Mouse (Mus musculus) midbrain, embryonic 16.5 days (tissue): ENCODE measurements around the gene Dedd2. TPM values are rescaled to one million over a fixed set of nuclear protein-coding genes. Genes with fewer than 3 reads are reported as not detected.

Experiments
- ATAC-seq: fragments of 200-750 bp; cut with Nextera tagmentation; 2 replicates; pipeline ENCODE4 v1.8.0; 2017; ENCODE audit warnings: moderate TSS enrichment
- H3K27ac ChIP-seq: fragments of 300-500 bp; sonication (generic); 2 replicates; pipeline ENCODE4 v1.5.1; 2014; ENCODE audit warnings: mild to moderate bottlenecking, low read length, mixed read lengths
- H3K27me3 ChIP-seq: fragments of 300-500 bp; sonication (generic); 2 replicates; pipeline ENCODE4 v1.6.1; 2014; ENCODE audit warnings: low read depth, low read length, mixed read lengths; ENCODE audit not compliant: control insufficient read depth, insufficient read depth
- H3K36me3 ChIP-seq: fragments of 300-500 bp; sonication (generic); 2 replicates; pipeline ENCODE4 v1.6.1; 2014; ENCODE audit warnings: mild to moderate bottlenecking, low read length, moderate library complexity, mixed read lengths; ENCODE audit not compliant: control insufficient read depth, insufficient read depth
- H3K4me1 ChIP-seq: fragments of 300-500 bp; sonication (generic); 2 replicates; pipeline ENCODE4 v1.6.1; 2014; ENCODE audit warnings: mild to moderate bottlenecking, low read length, mixed read lengths; ENCODE audit not compliant: control insufficient read depth, insufficient read depth
- H3K4me2 ChIP-seq: fragments of 300-500 bp; sonication (generic); 2 replicates; pipeline ENCODE4 v1.6.1; 2014; ENCODE audit warnings: mild to moderate bottlenecking, low read length, mixed read lengths
- H3K4me3 ChIP-seq: fragments of 300-500 bp; sonication (generic); 2 replicates; pipeline ENCODE4 v1.5.1; 2014; ENCODE audit warnings: low read depth, mild to moderate bottlenecking, low read length, moderate library complexity, mixed read lengths
- H3K9ac ChIP-seq: fragments of 300-500 bp; sonication (generic); 2 replicates; pipeline ENCODE4 v1.6.1; 2014; ENCODE audit warnings: low read depth, low read length, mixed read lengths
- H3K9me3 ChIP-seq: fragments of 300-500 bp; sonication (generic); replicated peaks from 2 replicates; pipeline ENCODE4 v1.6.1; 2014; ENCODE audit warnings: mild to moderate bottlenecking, low read length, mixed read lengths; ENCODE audit not compliant: control insufficient read depth, poor library complexity, severe bottlenecking
- WGBS: fragments of 180-500 bp; shearing (Covaris S2); extraction: QIAGEN DNeasy Blood & Tissue Kit; methylation state at CpG from one replicate; pipeline ENCODE4 v1.1.7; 2014; 5-methylcytosine and 5-hydroxymethylcytosine counted together
- polyA plus RNA-seq: library from polyadenylated mRNA; unstranded; fragments of >200 nt; fragmentation: Nextera tagmentation; extraction: Ambion mirVana; gene quantifications from 2 replicates; pipeline ENCODE4 v1.2.1, GENCODE M21; 2015

The Dedd2 gene
- polyA plus RNA-seq, 1 experiment from 2014 or later, result 14.6 TPM

DNA sequence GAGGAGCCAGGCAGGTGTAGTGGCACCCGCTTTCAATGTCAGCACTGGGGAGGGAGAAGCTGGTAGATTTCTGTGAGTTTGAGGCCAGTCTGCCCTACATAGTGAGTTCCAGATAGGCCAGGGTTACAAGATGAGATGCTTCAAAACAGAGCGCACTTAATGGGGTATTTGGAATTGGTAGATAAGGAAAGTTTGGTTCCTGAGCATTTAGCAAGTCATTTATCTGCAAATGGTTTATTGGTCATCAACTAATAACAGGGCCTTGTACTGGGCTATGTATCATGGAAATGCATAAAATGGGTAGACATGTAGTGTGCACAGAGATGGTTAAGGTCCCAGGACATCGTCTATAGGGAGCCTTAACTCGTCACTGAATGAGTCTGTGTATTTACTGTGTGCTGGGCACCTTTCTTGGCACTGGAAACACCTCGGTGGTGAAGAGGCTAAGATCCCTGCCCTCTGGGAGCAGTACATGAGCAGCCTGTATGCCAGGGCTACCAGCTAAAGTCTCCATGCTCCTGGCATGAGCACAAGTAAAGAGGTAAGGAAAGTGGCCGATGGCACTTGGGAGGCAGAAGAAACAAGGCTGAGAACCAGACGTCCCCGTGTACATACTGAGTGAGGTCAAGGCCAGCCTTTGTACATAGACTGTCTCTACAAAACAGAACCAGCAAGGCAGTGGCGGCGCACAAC lies 2.0 kb upstream of the Dedd2 start:
- 86% methylated on average over 10 of the region's 10 CpGs for WGBS
- Histone ChIP-seq H3K4me2 (peak overlapping the region; percentile 97; the same call in 1 of the 2 replicates), H3K9me3 (no peaks in the 10 kb centered on the region), H3K4me1 (peaks cover 30% of the 10 kb centered on the region), H3K27ac (no peak overlapping the region), H3K27me3 (no peaks in the 10 kb centered on the region), H3K36me3 (peaks cover 23% of the 10 kb centered on the region), H3K9ac (peak overlapping the region; percentile 74), H3K4me3 (no peak overlapping the region)
- ATAC-seq, result no peak

GRCm38 (mm10) chr7:25221102-25221883 lies 878 bp upstream of the Dedd2 start, which contains the start of gene Zfp526:
Zfp526 (plus strand) TSS chr7:25221425.
- peaks cover 30% of the 10 kb centered on the region for H3K4me1 ChIP-seq
- peaks cover 14% of the 10 kb centered on the region for H3K36me3 ChIP-seq
- H3K4me2 ChIP-seq, result peak within 1 kb of the TSS; percentile 97
- H3K27ac ChIP-seq, result peak within 1 kb of the TSS; percentile 85
- H3K27me3 ChIP-seq, result no peaks in the 10 kb centered on the region
- H3K9ac ChIP-seq, result peak within 1 kb of the TSS; percentile 74
- under 1% methylated on average over 43 of the region's 45 CpGs for WGBS
- H3K9me3 ChIP-seq, result no peaks in the 10 kb centered on the region
- ATAC-seq, result peak; percentile 95
- H3K4me3 ChIP-seq, result peak within 1 kb of the TSS; percentile 70

- peak overlapping the region; percentile 55; the same call in 1 of the 2 replicates for H3K27ac ChIP-seq
- no peaks in the 10 kb centered on the region for H3K9me3 ChIP-seq
- no peaks in the 10 kb centered on the region for H3K27me3 ChIP-seq
- WGBS, result 3% methylated on average over 31 of the region's 31 CpGs
- peaks cover 10% of the 10 kb centered on the region for H3K36me3 ChIP-seq
- peak; percentile 74 for ATAC-seq
- H3K9ac ChIP-seq, result peak overlapping the region; percentile 87
- H3K4me2 ChIP-seq, result peak overlapping the region; percentile 97
- H3K4me1 ChIP-seq, result peaks cover 30% of the 10 kb centered on the region
- H3K4me3 ChIP-seq, result peak overlapping the region; percentile 64
Observed at GRCm38 (mm10) chr7:25219756-25220456, 509 bp downstream of the Dedd2 start.

DNA sequence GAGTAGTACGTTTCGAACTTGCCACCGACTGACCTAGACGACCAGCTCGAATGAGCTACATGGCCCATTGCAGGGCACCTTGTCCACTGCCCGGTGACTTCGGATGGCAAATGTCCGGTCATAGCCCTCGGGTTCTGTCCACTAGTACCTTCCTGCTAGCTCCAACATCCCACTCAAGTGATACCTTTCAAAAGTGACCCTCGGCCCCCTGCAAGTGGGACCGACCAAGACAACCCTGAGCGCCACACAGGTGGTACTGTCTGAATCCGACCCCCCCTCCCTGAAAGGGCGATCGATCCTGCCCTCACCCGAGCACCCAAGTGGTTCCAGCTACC lies 1.0 kb downstream of the Dedd2 start:
- peak overlapping the region; percentile 64 for H3K4me3 ChIP-seq
- H3K4me2 ChIP-seq, result peak overlapping the region; percentile 97
- H3K9ac ChIP-seq, result peak overlapping the region; percentile 87
- H3K27me3 ChIP-seq, result no peaks in the 10 kb centered on the region
- WGBS, result under 1% methylated on average over 16 of the region's 16 CpGs
- peak overlapping the region; percentile 55; the same call in 1 of the 2 replicates for H3K27ac ChIP-seq
- ATAC-seq, result peak; percentile 46
- H3K4me1 ChIP-seq, result peaks cover 30% of the 10 kb centered on the region
- no peaks in the 10 kb centered on the region for H3K9me3 ChIP-seq
- H3K36me3 ChIP-seq, result peaks cover 8% of the 10 kb centered on the region; the same call in 1 of the 2 replicates

- peaks cover 7% of the 10 kb centered on the region; the same call in 1 of the 2 replicates for H3K36me3 ChIP-seq
- peak overlapping the region; percentile 87 for H3K9ac ChIP-seq
- peaks cover 30% of the 10 kb centered on the region for H3K4me1 ChIP-seq
- H3K27me3 ChIP-seq, result no peaks in the 10 kb centered on the region
- under 1% methylated on average over 52 of the region's 53 CpGs for WGBS
- H3K9me3 ChIP-seq, result no peaks in the 10 kb centered on the region
- H3K27ac ChIP-seq, result peak overlapping the region; percentile 55
- H3K4me3 ChIP-seq, result peak overlapping the region; percentile 64
- peak overlapping the region; percentile 97 for H3K4me2 ChIP-seq
- peak; percentile 18 for ATAC-seq
Observed at GRCm38 (mm10) chr7:25218705-25219415, 1.6 kb downstream of the Dedd2 start.

GRCm38 (mm10) chr7:25217653-25218395 lies 2.6 kb downstream of the Dedd2 start:
- Histone ChIP-seq H3K36me3 (peaks cover 6% of the 10 kb centered on the region; the same call in 1 of the 2 replicates), H3K4me2 (peak overlapping the region; percentile 97), H3K4me3 (no peak overlapping the region), H3K9me3 (no peaks in the 10 kb centered on the region), H3K9ac (no peak overlapping the region), H3K27ac (no peak overlapping the region), H3K4me1 (peaks cover 30% of the 10 kb centered on the region), H3K27me3 (no peaks in the 10 kb centered on the region)
- no peak for ATAC-seq
- WGBS, result 69% methylated on average over 12 of the region's 12 CpGs

DNA sequence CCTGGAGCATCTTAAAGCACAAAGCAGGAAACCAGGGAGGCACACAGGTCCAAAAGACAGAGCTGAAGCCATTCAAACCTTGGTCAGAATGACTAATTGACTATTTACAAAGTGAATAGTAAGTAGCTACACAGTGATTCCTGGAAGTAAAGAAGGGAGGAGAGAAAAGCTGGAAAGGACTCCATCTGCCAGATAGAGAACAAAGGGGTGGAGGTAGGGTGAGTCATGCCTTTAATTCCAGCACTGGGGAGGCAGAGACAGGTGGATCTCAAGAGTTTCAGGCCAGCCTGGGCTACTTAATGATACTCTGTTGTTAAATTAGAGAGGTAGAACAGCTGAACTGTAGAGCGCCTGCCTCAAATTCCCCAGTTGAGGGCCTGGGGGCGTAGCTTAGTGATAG lies 6.2 kb downstream of the Dedd2 start:
- no peaks in the 10 kb centered on the region for H3K27me3 ChIP-seq
- H3K4me2 ChIP-seq, result no peak overlapping the region
- peaks cover 10% of the 10 kb centered on the region for H3K4me1 ChIP-seq
- H3K36me3 ChIP-seq, result peaks cover 18% of the 10 kb centered on the region
- H3K9me3 ChIP-seq, result no peaks in the 10 kb centered on the region
- WGBS, result 96% methylated on average over 2 of the region's 2 CpGs
- H3K27ac ChIP-seq, result no peak overlapping the region
- no peak overlapping the region for H3K9ac ChIP-seq
- ATAC-seq, result no peak
- no peak overlapping the region for H3K4me3 ChIP-seq

DNA sequence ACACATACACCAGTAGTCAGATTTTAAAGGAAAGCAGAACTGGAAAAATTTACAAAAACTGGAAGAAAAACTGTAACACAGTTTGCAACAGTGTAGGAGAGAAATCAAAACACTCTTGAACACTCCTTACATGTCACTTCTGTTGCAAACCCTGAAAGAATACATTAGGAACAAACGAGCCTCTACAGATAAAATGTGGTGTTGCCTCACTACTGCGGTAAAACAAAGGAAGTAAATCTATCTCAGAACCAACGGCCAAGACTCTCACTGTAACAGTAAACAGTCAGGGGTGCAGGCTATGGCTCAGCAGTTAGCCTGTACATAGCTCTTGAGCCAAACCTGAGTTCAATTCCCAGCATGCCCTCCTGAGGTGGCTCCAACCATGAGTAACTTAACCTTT lies 7.3 kb downstream of the Dedd2 start:
- no peak overlapping the region for H3K27ac ChIP-seq
- ATAC-seq, result no peak
- no peaks in the 10 kb centered on the region for H3K27me3 ChIP-seq
- H3K4me2 ChIP-seq, result no peak overlapping the region
- H3K9me3 ChIP-seq, result no peaks in the 10 kb centered on the region
- 81% methylated on average over 3 of the region's 3 CpGs for WGBS
- no peak overlapping the region for H3K4me3 ChIP-seq
- peaks cover 18% of the 10 kb centered on the region for H3K36me3 ChIP-seq
- H3K9ac ChIP-seq, result no peak overlapping the region
- H3K4me1 ChIP-seq, result peaks cover 4% of the 10 kb centered on the region
